Mouse (Mus musculus): ENCODE measurements around the gene Lbp. TPM values are rescaled to one million over a fixed set of nuclear protein-coding genes. Genes with fewer than 3 reads are reported as not detected.

The Lbp gene
- polyA plus RNA-seq, 1 experiment from 2014 or later, result 2.3 TPM

- peaks cover 7% of the 10 kb centered on the region for H3K4me1 ChIP-seq
- H3K4me2 ChIP-seq, result no peak overlapping the region
- H3K9ac ChIP-seq (replicated peaks), result no peak overlapping the region
- H3K27ac ChIP-seq (replicated peaks), result no peak overlapping the region
- no peak overlapping the region for H3K4me3 ChIP-seq (replicated peaks)
- no peaks in the 10 kb centered on the region for H3K36me3 ChIP-seq
- no peaks in the 10 kb centered on the region for H3K27me3 ChIP-seq (replicated peaks)
- WGBS, result 81% methylated on average over 1 of the region's 1 CpGs
- no peak for ATAC-seq (ENCODE audit: low FRiP score)
- H3K9me3 ChIP-seq (replicated peaks), result no peaks in the 10 kb centered on the region
Observed at GRCm38 (mm10) chr2:158313089-158313488, 6.8 kb downstream of the Lbp start.

- ATAC-seq (ENCODE audit: low FRiP score), result no peak
Observed at GRCm38 (mm10) chr2:158316371-158316770, 10.1 kb downstream of the Lbp start.

GRCm38 (mm10) chr2:158317026-158317425 lies 10.7 kb downstream of the Lbp start:
- ATAC-seq (ENCODE audit: low FRiP score), result peak; percentile 59
- Histone ChIP-seq H3K9ac (replicated peaks) (no peak overlapping the region), H3K4me3 (replicated peaks) (no peak overlapping the region), H3K4me1 (peaks cover 7% of the 10 kb centered on the region), H3K4me2 (no peak overlapping the region), H3K27ac (replicated peaks) (0 out of 2 replicates have a peak overlapping the region, but pooled peaks have one; percentile 5), H3K9me3 (replicated peaks) (no peaks in the 10 kb centered on the region), H3K36me3 (no peaks in the 10 kb centered on the region), H3K27me3 (replicated peaks) (no peaks in the 10 kb centered on the region)
- 9% methylated on average over 5 of the region's 5 CpGs for WGBS

More at GRCm38 (mm10) chr2:158316371-158316770, 10.1 kb downstream of the Lbp start:
- H3K27me3 ChIP-seq (replicated peaks), result no peaks in the 10 kb centered on the region
- H3K4me2 ChIP-seq, result no peak overlapping the region
- H3K4me1 ChIP-seq, result peaks cover 7% of the 10 kb centered on the region
- H3K9ac ChIP-seq (replicated peaks), result no peak overlapping the region
- WGBS, result 72% methylated on average over 8 of the region's 8 CpGs
- no peak overlapping the region for H3K27ac ChIP-seq (replicated peaks)
- no peaks in the 10 kb centered on the region for H3K36me3 ChIP-seq
- H3K4me3 ChIP-seq (replicated peaks), result no peak overlapping the region
- H3K9me3 ChIP-seq (replicated peaks), result no peaks in the 10 kb centered on the region

GRCm38 (mm10) chr2:158321596-158321995 lies 15.3 kb downstream of the Lbp start:
- WGBS, result 92% methylated on average over 6 of the region's 6 CpGs
- no peaks in the 10 kb centered on the region for H3K36me3 ChIP-seq

GRCm38 (mm10) chr2:158322845-158323244 lies 16.6 kb downstream of the Lbp start:
- no peak overlapping the region for H3K9ac ChIP-seq (replicated peaks)
- H3K4me3 ChIP-seq (replicated peaks), result no peak overlapping the region
- 80% methylated on average over 3 of the region's 3 CpGs for WGBS
- no peak overlapping the region for H3K27ac ChIP-seq (replicated peaks)
- no peaks in the 10 kb centered on the region for H3K36me3 ChIP-seq
- no peak overlapping the region for H3K4me2 ChIP-seq
- H3K4me1 ChIP-seq, result peaks cover 10% of the 10 kb centered on the region; the same call in 1 of the 2 replicates
- no peaks in the 10 kb centered on the region for H3K27me3 ChIP-seq (replicated peaks)
- H3K9me3 ChIP-seq (replicated peaks), result no peaks in the 10 kb centered on the region
- no peak for ATAC-seq (ENCODE audit: low FRiP score)

More at GRCm38 (mm10) chr2:158321596-158321995, 15.3 kb downstream of the Lbp start:
- H3K4me2 ChIP-seq, result no peak overlapping the region
- H3K27me3 ChIP-seq (replicated peaks), result no peaks in the 10 kb centered on the region
- ATAC-seq (ENCODE audit: low FRiP score), result no peak
- H3K4me3 ChIP-seq (replicated peaks), result no peak overlapping the region
- H3K9ac ChIP-seq (replicated peaks), result no peak overlapping the region
- H3K27ac ChIP-seq (replicated peaks), result no peak overlapping the region
- H3K4me1 ChIP-seq, result peaks cover 18% of the 10 kb centered on the region
- H3K9me3 ChIP-seq (replicated peaks), result no peaks in the 10 kb centered on the region

- Histone ChIP-seq H3K36me3 (no peaks in the 10 kb centered on the region), H3K4me3 (replicated peaks) (no peak overlapping the region), H3K4me1 (peaks cover 10% of the 10 kb centered on the region; the same call in 1 of the 2 replicates), H3K27ac (replicated peaks) (peak overlapping the region; percentile 64; the same call in 1 of the 2 replicates), H3K27me3 (replicated peaks) (no peaks in the 10 kb centered on the region), H3K9me3 (replicated peaks) (no peaks in the 10 kb centered on the region), H3K9ac (replicated peaks) (no peak overlapping the region), H3K4me2 (peak overlapping the region; percentile 6; the same call in 1 of the 2 replicates)
- 59% methylated on average over 10 of the region's 10 CpGs for WGBS
- ATAC-seq (ENCODE audit: low FRiP score), result peak; percentile 88
Observed at GRCm38 (mm10) chr2:158324531-158325190, 18.4 kb downstream of the Lbp start.

GRCm38 (mm10) chr2:158325609-158326008 lies 19.3 kb downstream of the Lbp start:
- ATAC-seq (ENCODE audit: low FRiP score), result peak; percentile 30; the same call in 1 of the 2 replicates
- H3K36me3 ChIP-seq, result no peaks in the 10 kb centered on the region
- no peak overlapping the region for H3K4me3 ChIP-seq (replicated peaks)
- H3K27ac ChIP-seq (replicated peaks), result peak overlapping the region; percentile 64; the same call in 1 of the 2 replicates
- WGBS, result 29% methylated on average over 8 of the region's 8 CpGs
- H3K9ac ChIP-seq (replicated peaks), result no peak overlapping the region
- H3K4me1 ChIP-seq, result peaks cover 10% of the 10 kb centered on the region; the same call in 1 of the 2 replicates
- no peak overlapping the region for H3K4me2 ChIP-seq
- H3K9me3 ChIP-seq (replicated peaks), result no peaks in the 10 kb centered on the region
- no peaks in the 10 kb centered on the region for H3K27me3 ChIP-seq (replicated peaks)

GRCm38 (mm10) chr2:158334356-158334755 lies 28.1 kb downstream of the Lbp start:
- WGBS, result 91% methylated on average over 13 of the region's 13 CpGs
- Histone ChIP-seq H3K4me1 (peaks cover 27% of the 10 kb centered on the region), H3K27ac (replicated peaks) (no peak overlapping the region), H3K27me3 (replicated peaks) (no peaks in the 10 kb centered on the region), H3K36me3 (no peaks in the 10 kb centered on the region), H3K4me2 (no peak overlapping the region), H3K4me3 (replicated peaks) (no peak overlapping the region), H3K9ac (replicated peaks) (no peak overlapping the region), H3K9me3 (replicated peaks) (no peaks in the 10 kb centered on the region)
- no peak for ATAC-seq (ENCODE audit: low FRiP score)

- H3K4me2 ChIP-seq, result no peak overlapping the region
- no peak for ATAC-seq (ENCODE audit: low FRiP score)
- peaks cover 31% of the 10 kb centered on the region for H3K4me1 ChIP-seq
- no peaks in the 10 kb centered on the region for H3K27me3 ChIP-seq (replicated peaks)
- no peak overlapping the region for H3K4me3 ChIP-seq (replicated peaks)
- H3K9me3 ChIP-seq (replicated peaks), result no peaks in the 10 kb centered on the region
- H3K27ac ChIP-seq (replicated peaks), result peak overlapping the region; percentile 45
- H3K9ac ChIP-seq (replicated peaks), result no peak overlapping the region
- H3K36me3 ChIP-seq, result no peaks in the 10 kb centered on the region
- 23% methylated on average over 10 of the region's 10 CpGs for WGBS
Observed at GRCm38 (mm10) chr2:158337698-158338097, 31.4 kb downstream of the Lbp start.

- Histone ChIP-seq H3K9ac (replicated peaks) (no peak overlapping the region), H3K4me2 (no peak overlapping the region), H3K4me1 (peaks cover 31% of the 10 kb centered on the region), H3K27ac (replicated peaks) (no peak overlapping the region), H3K36me3 (no peaks in the 10 kb centered on the region), H3K9me3 (replicated peaks) (no peaks in the 10 kb centered on the region), H3K27me3 (replicated peaks) (no peaks in the 10 kb centered on the region), H3K4me3 (replicated peaks) (no peak overlapping the region)
- 31% methylated on average over 11 of the region's 11 CpGs for WGBS
- no peak; the same call in 1 of the 2 replicates for ATAC-seq (ENCODE audit: low FRiP score)
Observed at GRCm38 (mm10) chr2:158339948-158340564, 33.8 kb downstream of the Lbp start.

GRCm38 (mm10) chr2:158341324-158341723 lies 35.0 kb downstream of the Lbp start:
- 65% methylated on average over 2 of the region's 2 CpGs for whole genome bisulfite sequencing
- no peak for ATAC-seq (ENCODE audit: low FRiP score)
- no peak overlapping the region for H3K4me2 ChIP-seq
- H3K27me3 ChIP-seq (replicated peaks), result no peaks in the 10 kb centered on the region
- no peaks in the 10 kb centered on the region for H3K36me3 ChIP-seq
- H3K9me3 ChIP-seq (replicated peaks), result no peaks in the 10 kb centered on the region
- no peak overlapping the region for H3K9ac ChIP-seq (replicated peaks)
- peaks cover 23% of the 10 kb centered on the region for H3K4me1 ChIP-seq
- no peak overlapping the region for H3K27ac ChIP-seq (replicated peaks)
- H3K4me3 ChIP-seq (replicated peaks), result no peak overlapping the region

GRCm38 (mm10) chr2:158343495-158343894 lies 37.2 kb downstream of the Lbp start:
- Histone ChIP-seq H3K27me3 (replicated peaks) (no peaks in the 10 kb centered on the region), H3K4me3 (replicated peaks) (no peak overlapping the region), H3K4me2 (no peak overlapping the region), H3K27ac (replicated peaks) (peak overlapping the region; percentile 51; the same call in 1 of the 2 replicates), H3K9me3 (replicated peaks) (no peaks in the 10 kb centered on the region), H3K36me3 (no peaks in the 10 kb centered on the region), H3K9ac (replicated peaks) (no peak overlapping the region), H3K4me1 (peaks cover 6% of the 10 kb centered on the region; the same call in 1 of the 2 replicates)
- WGBS, result 24% methylated on average over 5 of the region's 5 CpGs
- peak; percentile 53; the same call in 1 of the 2 replicates for ATAC-seq (ENCODE audit: low FRiP score)
